Mouse (Mus musculus): ENCODE results near the gene Olfr1410. TPM values are rescaled to one million over a fixed set of nuclear protein-coding genes. Genes with fewer than 3 reads are reported as not detected.

Olfr1410 gene
- not detected for total RNA-seq (2021)

DNA sequence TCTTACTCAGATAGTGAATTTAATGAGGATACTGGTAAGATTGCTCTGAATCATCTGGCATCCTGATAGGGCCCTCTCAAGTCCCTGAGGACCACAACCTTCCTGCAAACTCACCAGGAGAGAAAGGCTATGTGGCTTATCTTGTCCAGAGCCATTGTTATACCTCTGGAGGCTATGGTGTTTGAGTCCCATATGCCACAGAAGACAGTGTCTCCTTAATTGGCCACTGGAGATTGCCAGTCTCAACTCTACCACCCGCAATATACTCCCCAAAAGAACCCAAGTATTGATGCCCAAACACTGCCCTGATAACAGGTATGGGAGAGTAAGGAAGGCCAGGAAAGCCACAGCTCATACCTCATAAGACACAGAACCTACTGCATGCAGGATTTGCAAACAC, at the start of gene Olfr1410:
Gene Olfr1410, plus strand, starts transcription at position 301 of the 400 bp plus-strand sequence.
- no peak for DNase-seq (ENCODE audit: low spot score)
- intact Hi-C loops (cut with DNase I), result no loop called here

DNA sequence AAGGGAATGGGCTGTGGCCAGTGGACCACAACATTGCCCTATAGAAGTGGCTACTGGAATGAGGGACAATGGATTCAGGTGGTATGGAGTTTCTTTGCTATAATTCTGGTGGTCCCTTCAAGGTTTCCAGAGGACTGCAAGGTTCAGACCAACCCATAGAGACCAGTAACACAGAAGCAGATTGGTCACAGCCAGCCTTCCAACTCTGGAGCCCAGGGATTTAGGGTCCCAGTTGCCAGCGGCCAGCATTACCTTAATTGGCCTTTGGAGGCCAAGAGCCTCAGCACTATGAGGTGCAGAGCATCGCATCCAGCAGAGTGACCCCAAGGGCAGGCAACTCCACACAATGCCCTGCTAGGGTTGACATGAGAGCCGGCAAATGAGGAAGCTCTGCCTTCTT, 34.6 kb upstream of the Olfr1410 start, which contains the start of gene Olfr1413:
Gene Olfr1413, plus strand, starts transcription at position 301 of the 400 bp plus-strand sequence.
- intact Hi-C loops (cut with DNase I), result no loop called here
- DNase-seq (ENCODE audit: low spot score), result no peak

DNA sequence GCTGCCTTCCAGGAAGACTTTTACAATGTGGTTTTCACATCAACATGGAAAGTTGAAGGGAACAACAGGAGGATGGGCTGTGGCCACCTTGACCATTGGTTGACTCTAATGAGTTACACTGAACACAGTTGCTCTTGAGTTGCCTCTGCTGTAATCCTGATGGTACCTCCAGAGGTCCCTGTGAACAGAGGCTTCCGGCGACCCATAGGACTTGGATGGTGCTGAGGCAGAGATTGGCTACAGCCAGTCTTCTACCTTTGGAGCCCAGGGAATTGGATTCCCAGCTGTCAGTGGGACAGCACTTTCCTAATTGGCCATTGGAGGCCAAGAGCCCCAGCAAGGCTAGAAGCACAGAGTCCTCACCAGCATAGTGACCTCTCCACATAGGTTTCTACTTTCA, 20.1 kb upstream of the Olfr1410 start, which contains the start of gene Olfr1412:
Gene Olfr1412, plus strand, starts transcription at position 301 of the 400 bp plus-strand sequence.
- intact Hi-C loops (cut with DNase I), result no loop called here

DNA sequence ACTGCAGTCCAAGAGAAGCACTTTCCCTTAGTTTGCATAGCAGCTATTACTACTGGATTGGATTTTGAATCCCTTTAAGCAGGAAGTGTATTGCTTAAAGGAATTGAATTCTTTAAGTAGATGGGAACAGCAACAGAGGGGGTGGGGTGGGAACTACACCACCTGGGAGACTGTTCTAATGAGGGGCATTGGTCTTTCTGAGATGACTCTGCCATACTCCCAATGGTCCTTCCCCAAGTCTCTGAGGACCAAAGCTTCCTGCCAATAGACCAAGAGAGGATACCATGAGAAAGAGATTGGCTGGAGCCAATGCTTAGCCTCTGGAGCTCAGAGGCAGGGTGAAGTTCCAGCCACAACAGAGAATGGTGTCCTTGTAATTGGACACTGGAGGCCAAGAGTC, 11.5 kb upstream of the Olfr1410 start, which contains the start of gene Olfr1411:
Gene Olfr1411, plus strand, starts transcription at position 301 of the 400 bp plus-strand sequence.
- no peak for DNase-seq (ENCODE audit: low spot score)
- intact Hi-C loops (cut with DNase I), result no loop called here

More for the DNA sequence above, 20.1 kb upstream of the Olfr1410 start, which contains the start of gene Olfr1412:
- no peak for DNase-seq (ENCODE audit: low spot score)

DNA sequence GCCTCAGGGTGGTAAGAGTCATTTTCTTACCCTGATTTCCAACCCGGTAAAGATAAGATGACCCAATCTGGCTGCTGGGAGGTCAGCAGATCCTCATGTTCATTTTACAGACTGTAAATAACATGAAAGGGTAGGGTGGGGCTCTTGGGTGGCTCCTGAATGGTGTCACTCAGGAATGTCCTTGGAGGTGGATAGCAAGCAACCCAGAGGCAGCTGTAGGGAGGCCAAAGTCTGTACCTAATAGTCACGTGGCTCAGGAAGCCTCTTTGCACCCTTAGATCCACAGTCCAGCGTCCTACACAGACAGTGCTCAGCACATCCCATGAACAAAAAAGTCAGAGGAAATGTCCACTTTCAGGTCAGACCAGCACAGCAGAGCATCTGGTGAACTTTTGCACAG, 9.6 kb upstream of the Olfr1410 start:
- intact Hi-C loops (cut with DNase I), result no loop called here
- no peak for DNase-seq (ENCODE audit: low spot score)

DNA sequence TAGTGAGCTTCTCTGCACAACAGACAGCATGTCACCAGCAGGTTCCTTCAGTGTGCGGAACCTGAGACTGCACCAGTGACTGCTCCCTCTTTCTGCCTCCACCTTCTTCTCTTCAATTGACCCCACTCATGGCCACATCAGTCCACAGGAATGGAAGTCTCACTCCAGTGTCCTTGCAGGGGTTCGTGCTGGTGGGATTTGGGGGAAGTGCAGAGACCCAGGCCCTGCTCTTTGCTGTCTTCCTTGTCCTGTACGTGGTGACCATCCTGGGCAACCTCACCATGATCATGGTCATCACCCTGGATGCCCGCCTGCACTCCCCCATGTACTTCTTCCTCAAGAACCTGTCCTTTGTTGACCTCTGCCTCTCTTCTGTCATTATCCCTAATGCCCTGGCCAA, 2.1 kb downstream of the Olfr1410 start:
- no peak for DNase-seq (ENCODE audit: low spot score)
- intact Hi-C loops (cut with DNase I), result no loop called here

DNA sequence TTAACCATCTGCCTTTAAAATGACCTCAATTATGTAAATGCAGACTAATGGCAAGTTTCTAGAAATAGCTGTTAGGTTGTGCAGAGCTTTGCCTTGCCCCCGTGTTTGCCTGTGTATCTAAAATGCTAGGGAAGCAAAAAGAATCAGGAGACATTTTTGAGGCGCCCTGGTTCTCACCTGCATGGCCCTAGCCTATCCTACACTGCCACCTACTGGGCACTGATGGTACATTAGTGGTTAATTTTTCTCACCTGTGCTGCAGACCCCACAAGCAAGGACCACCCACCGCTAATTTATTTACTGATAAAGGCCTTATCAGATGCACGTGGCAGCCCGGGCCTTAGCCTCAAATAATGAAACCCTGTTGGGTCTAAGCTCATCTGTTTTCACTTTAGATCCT, 5.4 kb downstream of the Olfr1410 start:
- intact Hi-C loops (cut with DNase I), result loop anchor here (2.0 to 5.0 kb wide), 2 partner anchors 90 to 649 kb away; no protein-coding TSS in a partner anchor
- DNase-seq (ENCODE audit: low spot score), result no peak

DNA sequence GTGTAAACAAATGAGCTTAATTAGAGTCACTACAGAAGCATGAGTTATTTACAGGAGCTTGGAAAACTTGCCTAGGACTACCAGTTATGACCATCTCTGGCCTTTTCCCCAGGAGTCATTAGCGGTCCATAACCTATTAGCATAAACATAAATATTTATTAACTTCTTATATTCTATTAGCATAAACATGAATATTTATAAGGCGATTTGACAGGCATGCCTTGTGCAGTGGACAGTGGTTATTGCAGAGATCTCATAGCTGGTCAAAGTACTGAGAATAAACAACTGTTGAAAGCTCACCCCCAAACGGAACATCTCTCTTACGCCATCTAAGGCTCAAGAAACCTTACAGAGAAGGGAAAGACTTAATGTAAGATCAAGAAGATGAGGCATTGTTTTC, 7.6 kb downstream of the Olfr1410 start:
- intact Hi-C loops (cut with DNase I), result loop anchor here (5.0 kb wide), 1 partner anchor 651 kb away; no protein-coding TSS in a partner anchor
- no peak for DNase-seq (ENCODE audit: low spot score)

DNA sequence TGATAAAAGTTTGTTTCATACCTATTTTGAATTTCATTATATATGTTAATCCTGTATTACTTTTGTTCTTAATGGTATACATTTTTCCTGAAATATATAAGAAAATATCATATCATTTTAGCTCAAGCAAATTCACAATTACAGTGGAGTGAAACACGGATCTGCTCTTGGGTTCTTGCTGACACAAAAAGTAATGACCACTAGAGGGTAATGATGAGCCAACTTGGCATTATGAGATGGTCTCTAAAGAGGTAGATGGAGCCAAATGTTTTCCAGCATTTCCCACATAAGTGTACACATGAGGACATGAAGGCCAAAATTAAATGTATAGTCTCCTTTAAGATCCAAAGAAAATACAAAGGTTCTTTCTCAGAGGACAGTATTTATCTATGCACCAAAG, 8.9 kb downstream of the Olfr1410 start:
- DNase-seq (ENCODE audit: low spot score), result no peak
- intact Hi-C loops (cut with DNase I), result loop anchor here (2.0 to 5.0 kb wide), 2 partner anchors 34 to 652 kb away; partner anchors contain the start of gene Otos

DNA sequence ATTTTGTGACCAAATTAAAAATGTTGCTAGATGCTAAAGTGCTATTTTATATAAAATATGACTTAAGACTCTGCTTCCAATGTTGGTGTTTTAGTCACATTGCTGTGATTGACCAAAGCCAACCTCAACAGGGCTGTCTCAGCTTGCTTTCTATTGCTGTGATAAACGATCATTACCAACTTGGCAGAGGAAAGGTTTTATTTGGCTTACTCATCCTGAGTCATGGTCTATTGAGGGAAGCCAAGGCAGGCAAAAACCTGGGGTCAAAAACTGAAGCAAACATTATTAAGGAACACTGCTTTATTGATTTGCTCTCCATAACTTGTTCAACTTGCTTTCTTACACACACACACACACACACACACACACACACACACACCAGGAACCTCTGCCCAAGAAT, 10.5 kb downstream of the Olfr1410 start:
- DNase-seq (ENCODE audit: low spot score), result no peak
- intact Hi-C loops (cut with DNase I), result no loop called here

DNA sequence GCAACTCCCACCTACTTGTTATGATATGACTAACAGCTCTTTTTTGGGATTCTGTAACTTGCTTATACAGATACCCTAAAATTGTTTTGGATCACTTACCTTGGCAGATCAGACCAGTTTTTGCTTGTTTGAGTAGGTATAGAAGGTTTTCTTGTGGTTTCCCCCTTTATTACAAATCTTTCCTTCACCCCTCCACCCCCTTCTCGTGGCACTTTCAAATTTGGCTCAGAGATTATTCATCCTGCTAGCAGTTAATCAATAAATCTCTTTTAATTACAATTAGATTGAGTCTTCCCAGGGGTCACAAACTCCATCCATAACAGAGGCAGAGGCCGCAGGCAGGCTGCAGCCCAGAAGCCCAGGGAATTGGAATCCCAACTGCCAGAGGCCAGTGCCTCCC, 11.9 kb downstream of the Olfr1410 start, which contains the start of gene Olfr12:
Gene Olfr12, plus strand, starts transcription at position 301 of the 400 bp plus-strand sequence.
- intact Hi-C loops (cut with DNase I), result no loop called here
- no peak for DNase-seq (ENCODE audit: low spot score)

DNA sequence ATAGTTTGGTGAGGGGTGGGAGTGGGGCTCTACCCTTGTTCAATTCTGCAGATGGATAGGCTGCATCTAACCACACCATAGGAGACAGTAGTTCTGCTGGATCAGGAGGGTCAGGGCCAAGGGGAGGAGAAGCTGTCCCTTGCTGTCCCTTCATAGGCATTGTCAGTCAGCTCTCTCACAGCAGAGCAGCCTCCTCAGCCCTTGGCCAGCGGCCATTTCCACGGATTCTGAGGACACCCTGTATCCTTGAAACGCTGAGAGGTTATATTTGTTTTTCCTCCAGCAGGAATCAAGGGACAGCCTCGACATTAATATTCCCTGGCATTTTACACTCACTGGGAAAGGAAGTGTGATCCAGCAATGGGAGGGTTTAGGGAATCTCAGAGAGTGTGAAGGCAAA, 12.8 kb downstream of the Olfr1410 start:
- intact Hi-C loops (cut with DNase I), result no loop called here
- DNase-seq (ENCODE audit: low spot score), result no peak

DNA sequence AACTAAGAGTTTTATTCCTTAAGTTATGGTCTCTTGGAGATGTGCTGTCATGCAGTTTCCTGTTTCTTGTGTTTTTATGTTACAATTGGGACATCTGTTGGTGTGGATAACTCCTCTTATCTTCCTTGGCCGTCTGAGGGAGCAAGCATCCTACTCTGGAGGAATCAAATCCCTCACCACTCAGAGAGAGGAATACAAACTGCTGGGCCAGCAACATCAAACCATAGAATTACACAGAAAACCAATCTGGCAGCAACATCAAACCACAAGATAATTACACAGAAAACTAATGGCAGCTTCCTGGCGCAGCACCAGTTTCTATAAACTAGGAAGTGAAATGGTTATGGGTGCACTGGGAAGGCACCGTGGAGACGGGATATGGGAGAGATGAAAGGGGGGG, 22.6 kb downstream of the Olfr1410 start:
- intact Hi-C loops (cut with DNase I), result no loop called here
- no peak for DNase-seq (ENCODE audit: low spot score)

DNA sequence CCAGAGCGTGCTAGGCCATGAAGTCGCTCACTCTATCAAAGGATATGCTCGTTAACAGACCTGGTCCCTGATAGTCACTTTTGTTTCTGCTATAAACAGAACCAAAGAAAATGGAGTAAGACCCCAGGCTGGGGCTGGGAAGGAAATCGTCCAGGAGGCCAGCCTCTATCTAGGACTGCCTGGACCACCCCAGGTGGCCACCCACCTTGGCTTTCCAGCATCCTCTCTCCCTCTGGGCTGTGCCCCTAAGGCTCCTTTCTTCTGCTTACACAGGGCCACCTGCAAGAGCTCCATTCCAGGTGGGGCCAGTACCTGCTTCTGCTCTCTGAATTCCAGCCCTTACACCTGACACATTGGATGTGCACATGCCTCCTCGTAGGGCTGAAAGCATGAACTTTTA, 26.6 kb downstream of the Olfr1410 start:
- intact Hi-C loops (cut with DNase I), result no loop called here
- DNase-seq (ENCODE audit: low spot score), result no peak

DNA sequence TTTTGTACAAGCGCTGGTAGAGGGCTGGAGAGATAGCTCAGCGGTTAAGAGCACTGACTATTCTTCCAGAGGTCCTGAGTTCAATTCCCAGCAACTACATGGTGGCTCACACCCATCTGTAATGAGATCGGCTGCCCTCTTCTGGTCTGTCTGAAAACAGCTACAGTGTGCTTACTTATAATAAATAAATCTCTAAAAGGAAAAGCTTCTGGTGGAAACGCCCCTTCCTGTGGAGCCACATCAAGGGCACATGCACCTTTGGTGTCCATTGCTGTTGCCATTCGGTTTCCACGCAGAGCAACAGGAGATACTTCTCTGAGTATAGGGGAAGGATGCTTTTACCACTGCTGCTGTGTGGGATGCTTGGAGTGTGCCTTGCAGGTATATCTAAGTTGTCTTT, 27.4 kb downstream of the Olfr1410 start:
- intact Hi-C loops (cut with DNase I), result no loop called here
- no peak for DNase-seq (ENCODE audit: low spot score)

DNA sequence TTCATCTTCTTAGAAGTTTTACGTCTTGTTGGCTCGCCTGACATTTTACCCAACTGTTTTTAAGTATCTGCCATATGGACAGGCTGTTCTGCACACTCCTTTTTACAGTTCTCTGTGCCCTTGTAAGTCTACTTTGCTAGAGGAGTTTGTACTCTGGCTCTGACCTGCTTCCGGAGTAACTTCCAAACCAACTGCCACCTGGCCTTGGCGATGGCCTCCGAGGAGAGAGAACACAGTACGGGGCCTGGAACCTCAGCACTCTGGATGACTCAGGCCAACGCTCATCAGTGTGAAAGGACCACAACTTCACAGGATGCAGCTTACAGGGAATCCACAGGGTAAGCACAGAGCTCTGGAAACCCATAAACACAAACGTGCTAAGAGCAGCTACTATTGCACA, 28.1 kb downstream of the Olfr1410 start:
- no peak for DNase-seq (ENCODE audit: low spot score)
- intact Hi-C loops (cut with DNase I), result no loop called here

DNA sequence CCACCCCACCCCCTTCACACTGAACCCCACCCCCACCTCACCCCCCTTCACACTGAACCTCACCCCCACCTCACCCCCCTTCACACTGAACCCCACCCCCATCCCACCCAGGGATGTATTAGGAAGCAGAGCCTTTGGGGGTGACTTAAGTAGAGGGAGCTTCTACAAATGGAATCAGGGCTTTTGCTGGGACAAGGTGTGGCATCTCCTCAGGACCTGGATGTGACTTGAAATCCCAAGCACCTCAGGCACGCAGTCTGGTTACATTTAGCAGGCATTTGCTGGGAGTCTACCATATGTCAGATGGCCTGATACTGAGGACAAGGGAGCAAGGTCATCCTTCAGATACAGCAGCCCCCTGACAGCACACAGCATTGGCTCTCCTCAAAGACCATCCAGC, 29.0 kb downstream of the Olfr1410 start:
- intact Hi-C loops (cut with DNase I), result no loop called here
- DNase-seq (ENCODE audit: low spot score), result no peak

DNA sequence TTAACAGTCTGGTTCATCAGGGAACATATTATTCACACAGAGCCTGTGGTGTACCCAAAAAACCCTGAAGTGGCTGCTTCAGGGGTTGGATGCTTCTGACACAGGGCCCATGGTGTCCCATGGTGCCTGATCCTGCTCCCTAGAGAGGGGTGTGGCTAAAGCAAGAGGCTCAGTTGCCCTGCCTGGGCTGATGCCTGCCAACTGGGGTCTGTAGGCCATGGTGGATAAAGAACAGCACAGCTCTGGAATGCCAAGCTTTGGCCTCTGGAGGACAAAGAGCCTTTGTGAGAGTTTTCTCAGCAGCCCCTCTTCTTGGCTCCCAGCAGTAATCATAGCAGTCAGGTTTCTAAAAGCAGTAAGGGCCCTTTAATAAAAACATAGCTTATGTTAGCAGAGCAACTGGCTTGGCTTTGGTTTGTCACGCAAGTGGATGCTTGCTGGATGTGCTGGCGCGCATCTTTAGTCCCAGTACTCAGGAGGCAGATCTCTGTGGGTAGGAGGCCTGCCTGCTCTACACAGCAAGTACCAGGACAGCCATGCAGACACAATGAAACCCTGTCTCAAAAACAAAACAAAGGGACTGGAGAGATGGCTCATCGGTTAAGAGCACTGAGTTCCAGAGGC, 29.5 kb downstream of the Olfr1410 start:
- DNase-seq (ENCODE audit: low spot score), result no peak
- intact Hi-C loops (cut with DNase I), result no loop called here

DNA sequence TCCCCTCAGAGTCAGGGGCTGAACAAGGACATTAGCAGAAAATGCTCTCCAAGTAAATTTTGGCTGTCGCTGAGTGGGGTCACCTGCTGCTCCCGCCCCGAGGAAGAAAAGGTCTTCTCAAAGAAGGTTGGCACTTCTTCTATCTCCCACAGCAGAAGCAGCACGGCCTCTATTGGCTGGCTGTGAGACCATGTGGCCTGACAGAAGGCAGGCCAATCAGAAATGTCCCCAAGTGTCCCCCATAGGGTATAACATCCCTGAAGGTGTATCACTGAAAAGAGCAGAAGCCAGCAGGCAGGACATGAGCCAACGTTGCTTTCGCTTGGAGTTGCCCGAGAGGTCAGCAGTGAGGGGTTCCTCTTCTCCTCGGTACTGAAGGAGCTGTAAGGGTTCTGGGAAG, 30.4 kb downstream of the Olfr1410 start:
- no peak for DNase-seq (ENCODE audit: low spot score)
- intact Hi-C loops (cut with DNase I), result no loop called here

DNA sequence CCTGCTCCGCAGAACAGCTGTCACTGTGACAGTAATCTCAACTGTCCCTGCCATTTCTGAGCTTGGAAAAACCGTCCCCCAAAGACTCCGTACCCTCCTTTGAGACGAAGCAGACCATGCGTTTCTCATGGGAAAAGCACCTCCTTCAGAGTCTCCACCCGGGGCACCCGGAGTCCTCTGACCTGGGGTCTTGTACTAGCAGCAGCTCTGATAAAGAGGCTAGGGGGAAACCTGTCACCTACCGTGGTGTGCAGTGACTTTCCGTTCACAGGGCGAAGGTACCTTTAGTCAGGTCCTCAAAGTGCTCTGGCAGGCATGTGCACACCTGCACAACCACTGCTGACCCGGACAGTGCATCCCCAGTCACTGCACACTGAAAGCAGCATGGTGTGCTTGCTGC, 31.1 kb downstream of the Olfr1410 start:
- no peak for DNase-seq (ENCODE audit: low spot score)
- intact Hi-C loops (cut with DNase I), result no loop called here

DNA sequence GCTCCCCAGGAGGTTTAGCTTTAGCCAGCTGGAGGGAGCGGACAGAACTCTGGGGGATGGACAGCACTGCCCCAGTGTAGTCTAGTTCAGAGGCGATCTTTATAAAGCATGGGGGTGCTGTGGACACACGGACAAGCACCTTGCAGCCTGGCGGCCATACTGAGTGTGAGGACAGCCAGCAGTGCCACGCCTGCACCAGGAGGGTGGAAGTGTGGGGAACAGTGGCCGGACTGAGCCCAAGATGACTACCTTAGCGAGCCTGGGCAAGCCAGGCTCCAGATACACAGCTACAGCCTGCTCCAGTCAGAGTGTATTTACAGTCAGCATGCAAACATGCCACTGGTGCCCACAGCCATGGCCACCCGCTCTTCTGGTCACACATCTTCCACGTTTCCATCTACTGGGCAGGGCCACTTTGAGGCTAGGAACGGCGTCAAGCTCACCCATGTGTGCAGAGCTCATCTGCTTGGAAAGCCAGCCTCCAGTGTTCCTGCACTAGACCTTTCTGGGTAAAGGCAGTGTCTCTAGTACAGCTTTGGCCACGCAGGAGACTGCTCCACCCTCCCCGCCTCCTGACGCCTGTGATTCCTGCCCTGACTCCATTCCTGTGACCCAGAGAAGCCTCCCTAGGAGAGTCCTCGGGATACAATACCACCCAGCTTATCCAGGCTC, 32.1 kb downstream of the Olfr1410 start:
- DNase-seq (ENCODE audit: low spot score), result no peak
- intact Hi-C loops (cut with DNase I), result no loop called here
